Comparison of ENCODE assay signal across 29 mouse cellular contexts in the genomic region with DNA sequence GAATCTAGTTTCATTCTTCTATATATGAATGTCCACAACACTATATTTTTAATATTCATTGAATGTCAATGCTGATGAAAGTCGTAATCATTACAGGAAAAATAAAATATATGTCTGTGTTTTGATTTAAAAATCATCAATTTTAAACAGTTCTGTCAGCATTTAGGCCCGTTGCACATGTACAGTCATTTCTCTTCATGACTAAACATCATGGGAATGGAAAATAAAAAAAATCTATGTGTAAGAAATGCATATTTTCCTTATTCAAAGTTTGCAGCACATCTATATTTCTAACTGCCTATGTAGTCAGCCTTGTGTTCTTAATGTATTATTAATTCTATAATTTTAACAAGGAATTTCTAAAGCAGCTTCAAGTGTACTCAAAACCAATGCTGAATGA.
"Had no signal": no experiment of that assay in that cellular context is flagged by ENCODE, and none has a peak within 500 bp of the region (broad histone marks: within the 10 kb centered on the region; RNA-seq: fewer than 3 reads in every experiment).

No protein-coding gene starts in this region.

- H3K9me3 ChIP-seq: limb, embryonic 10.5 days; limb, embryonic 12.5 days; limb, embryonic 13.5 days; limb, embryonic 15.5 days; liver, embryonic 12.5 days; liver, embryonic 13.5 days; liver, embryonic 15.5 days; lung, embryonic 15.5 days; megakaryocyte, embryonic 14.5 days; midbrain, embryonic 10.5 days; midbrain, embryonic 12.5 days; midbrain, embryonic 13.5 days; midbrain, embryonic 15.5 days had no signal

- H3K27ac ChIP-seq: limb, embryonic 10.5 days; limb, embryonic 12.5 days; limb, embryonic 13.5 days; limb, embryonic 15.5 days; liver, embryonic 12.5 days; liver, embryonic 13.5 days; liver, embryonic 14.5 days; liver, embryonic 15.5 days; lung, embryonic 15.5 days; macrophage; midbrain, embryonic 10.5 days; midbrain, embryonic 12.5 days; midbrain, embryonic 13.5 days; midbrain, embryonic 15.5 days had no signal

- H3K9ac ChIP-seq: limb, embryonic 12.5 days; limb, embryonic 13.5 days; limb, embryonic 15.5 days; liver, embryonic 12.5 days; liver, embryonic 13.5 days; liver, embryonic 14.5 days; liver, embryonic 15.5 days; liver, postnatal 0 days; lung, embryonic 14.5 days; lung, embryonic 15.5 days; midbrain, embryonic 12.5 days; midbrain, embryonic 13.5 days; midbrain, embryonic 15.5 days had no signal

- H3K4me2 ChIP-seq: limb, embryonic 12.5 days; limb, embryonic 13.5 days; limb, embryonic 15.5 days; liver, embryonic 11.5 days; liver, embryonic 12.5 days; liver, embryonic 13.5 days; liver, embryonic 15.5 days; lung, embryonic 14.5 days; lung, embryonic 15.5 days; midbrain, embryonic 11.5 days; midbrain, embryonic 12.5 days; midbrain, embryonic 13.5 days; midbrain, embryonic 15.5 days had no signal

- DNase-seq: left cerebral cortex, postnatal 4 days; liver; liver, embryonic 13.5 days; liver, postnatal 0 days; lung, adult 18-20 months; lung, adult 2 months; lung, embryonic 14.5 days; lung, postnatal 10 days; lung, postnatal 14 days; lung, postnatal 36 days; lung, postnatal 4 days; midbrain, embryonic 14.5 days had no signal

- H3K4me3 ChIP-seq: limb, embryonic 10.5 days; limb, embryonic 12.5 days; limb, embryonic 13.5 days; limb, embryonic 15.5 days; liver, embryonic 12.5 days; liver, embryonic 13.5 days; liver, embryonic 15.5 days; lung, embryonic 15.5 days; megakaryocyte, embryonic 14.5 days; midbrain, embryonic 10.5 days; midbrain, embryonic 12.5 days; midbrain, embryonic 13.5 days; midbrain, embryonic 15.5 days; myocyte had no signal

- H3K27me3 ChIP-seq: limb, embryonic 12.5 days; limb, embryonic 13.5 days; limb, embryonic 15.5 days; liver, embryonic 12.5 days; liver, embryonic 13.5 days; liver, embryonic 15.5 days; lung, embryonic 15.5 days; megakaryocyte, embryonic 14.5 days; midbrain, embryonic 12.5 days; midbrain, embryonic 13.5 days; midbrain, embryonic 15.5 days had no signal

- H3K36me3 ChIP-seq: limb, embryonic 10.5 days; limb, embryonic 12.5 days; limb, embryonic 13.5 days; limb, embryonic 15.5 days; liver, embryonic 13.5 days; liver, embryonic 15.5 days; lung, embryonic 15.5 days; midbrain, embryonic 10.5 days; midbrain, embryonic 12.5 days; midbrain, embryonic 13.5 days; midbrain, embryonic 15.5 days had no signal

- H3K4me1 ChIP-seq: limb, embryonic 12.5 days; limb, embryonic 15.5 days had no signal
